Mouse (Mus musculus): ENCODE measurements at regions not wholly inside any gene's neighbourhood (a gene's known extent, or its start where the extent isn't known, plus 50 kb on each side); places are given as distances from the start of the nearest gene placed in this dataset.

DNA sequence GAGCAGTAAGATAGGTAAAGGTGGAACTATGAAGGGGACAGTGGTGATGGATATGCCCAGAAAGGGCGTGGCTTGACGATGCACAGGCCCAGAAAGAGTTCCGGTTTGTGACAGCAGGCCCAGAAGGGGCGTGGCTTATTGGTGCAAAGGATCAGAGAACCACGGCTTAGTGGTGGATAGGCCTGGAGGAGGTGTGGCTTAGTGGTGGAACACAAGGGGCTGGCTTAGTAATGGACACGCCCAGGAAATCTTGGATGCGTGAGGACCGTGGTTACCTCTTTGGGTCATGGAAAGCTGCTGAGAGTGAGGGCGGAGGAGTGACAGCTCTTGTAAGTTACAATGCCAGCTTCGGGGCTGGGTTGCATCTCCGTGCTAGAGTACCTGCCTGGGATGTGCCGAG lies 58.2 kb upstream of the Gm11733 start:
- Histone ChIP-seq H3K9me3 (no peaks in the 10 kb centered on the region), H3K9ac (no peak overlapping the region), H3K4me3 (no peak overlapping the region), H3K36me3 (no peaks in the 10 kb centered on the region), H3K27ac (no peak overlapping the region), H3K4me1 (peaks cover 31% of the 10 kb centered on the region), H3K27me3 (peaks cover 7% of the 10 kb centered on the region; the same call in 1 of the 2 replicates), H3K4me2 (replicated peaks) (no peak overlapping the region)
- ATAC-seq (ENCODE audit: low FRiP score, low read depth), result no peak
- 37% methylated on average over 12 of the region's 12 CpGs for WGBS

DNA sequence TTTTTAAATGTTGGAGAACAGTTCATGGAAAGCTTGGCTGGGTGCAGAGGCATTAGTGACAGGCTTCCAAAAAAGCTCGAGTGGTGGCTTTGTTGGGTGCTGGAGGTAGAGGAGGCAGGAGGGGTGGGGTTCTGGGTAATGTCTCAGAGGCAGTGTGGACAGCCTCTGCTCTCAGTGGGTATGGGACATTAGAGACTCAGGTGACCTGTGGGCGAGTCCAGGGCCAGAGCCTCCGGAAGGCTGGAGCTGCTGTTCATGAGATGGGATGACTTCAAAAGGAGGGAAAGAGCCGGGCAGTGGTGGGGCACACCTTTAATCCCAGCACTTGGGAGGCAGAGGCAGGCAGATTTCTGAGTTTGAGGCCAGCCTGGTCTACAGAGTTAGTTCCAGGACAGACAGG lies 57.5 kb upstream of the Gm11733 start:
- ATAC-seq (ENCODE audit: low FRiP score, low read depth), result no peak
- H3K9me3 ChIP-seq, result no peaks in the 10 kb centered on the region
- no peak overlapping the region for H3K9ac ChIP-seq
- no peaks in the 10 kb centered on the region for H3K36me3 ChIP-seq
- H3K27me3 ChIP-seq, result peaks cover 8% of the 10 kb centered on the region; the same call in 1 of the 2 replicates
- WGBS, result 83% methylated on average over 4 of the region's 4 CpGs
- no peak overlapping the region for H3K27ac ChIP-seq
- no peak overlapping the region for H3K4me3 ChIP-seq
- H3K4me1 ChIP-seq, result peaks cover 31% of the 10 kb centered on the region
- H3K4me2 ChIP-seq (replicated peaks), result no peak overlapping the region

DNA sequence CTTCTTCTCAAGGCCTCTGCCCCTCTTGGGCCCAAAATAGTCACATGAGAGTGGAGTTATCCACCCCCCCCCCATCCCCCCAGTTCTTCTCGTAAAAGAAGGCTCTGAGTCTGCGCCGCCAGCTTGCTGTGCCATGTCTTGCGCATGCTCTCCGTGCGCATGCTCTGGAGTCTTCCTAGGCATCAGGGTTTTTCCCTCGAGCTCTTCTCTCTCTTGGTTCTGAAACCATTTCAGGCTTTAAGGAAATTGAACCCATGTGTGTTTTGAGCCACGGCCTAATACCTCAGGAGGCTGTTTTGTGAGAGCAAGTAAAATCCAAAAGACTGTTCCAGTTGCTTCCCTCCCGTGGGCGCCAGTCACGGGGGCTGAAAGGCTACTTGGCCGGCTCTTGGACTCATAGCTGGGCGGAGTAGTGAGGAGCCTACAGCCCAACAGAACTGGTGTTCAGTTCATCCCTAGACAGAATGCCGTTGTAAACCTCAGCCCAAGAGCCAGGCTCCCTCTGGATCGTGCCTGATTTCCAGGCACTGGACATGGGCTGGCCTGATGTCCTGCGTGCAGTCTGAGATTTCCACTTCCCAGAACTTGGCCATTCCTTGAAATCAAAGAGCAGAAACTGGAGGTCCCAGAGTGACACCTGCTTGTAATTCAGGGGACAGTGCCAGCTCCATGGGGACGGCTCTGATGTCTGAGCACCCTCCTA lies 56.2 kb upstream of the Gm11733 start:
- peak; percentile 58; the same call in 1 of the 2 replicates for ATAC-seq (ENCODE audit: low FRiP score, low read depth)
- Histone ChIP-seq H3K4me1 (peaks cover 31% of the 10 kb centered on the region), H3K9me3 (0 out of 2 replicates have a peak, but pooled peaks cover under 1% of the 10 kb centered on the region), H3K36me3 (no peaks in the 10 kb centered on the region), H3K27ac (peak overlapping the region; percentile 81), H3K27me3 (peaks cover 8% of the 10 kb centered on the region; the same call in 1 of the 2 replicates), H3K4me2 (replicated peaks) (peak overlapping the region; percentile 25), H3K4me3 (no peak overlapping the region), H3K9ac (no peak overlapping the region)
- 45% methylated on average over 17 of the region's 17 CpGs for WGBS

DNA sequence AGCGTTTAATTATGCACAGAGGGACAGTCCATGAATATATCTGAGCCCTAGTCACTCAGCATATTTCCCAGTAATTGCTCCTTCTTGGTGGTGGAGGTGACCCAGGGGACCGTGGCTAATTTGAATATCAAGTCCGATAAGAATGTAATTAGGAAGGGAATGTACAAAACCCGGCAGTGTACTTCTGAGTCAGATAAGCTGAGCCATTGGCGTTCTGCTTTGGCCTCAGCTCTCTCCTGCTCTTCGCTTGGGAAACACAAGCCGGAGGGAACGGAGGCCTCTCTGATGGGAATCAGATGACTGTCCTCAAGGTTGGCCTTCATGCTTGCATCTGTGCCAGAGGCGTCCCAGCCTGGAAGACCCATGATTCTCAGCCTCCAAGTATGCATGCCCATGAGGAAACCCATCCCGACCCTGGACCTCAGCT lies 54.8 kb upstream of the Gm11733 start:
- Histone ChIP-seq H3K27ac (no peak overlapping the region), H3K4me1 (peaks cover 31% of the 10 kb centered on the region), H3K4me2 (replicated peaks) (no peak overlapping the region), H3K27me3 (peaks cover 8% of the 10 kb centered on the region; the same call in 1 of the 2 replicates), H3K9me3 (peaks cover 5% of the 10 kb centered on the region; the same call in 1 of the 2 replicates), H3K4me3 (no peak overlapping the region), H3K9ac (no peak overlapping the region), H3K36me3 (no peaks in the 10 kb centered on the region)
- 69% methylated on average over 10 of the region's 10 CpGs for WGBS
- no peak for ATAC-seq (ENCODE audit: low FRiP score, low read depth)

DNA sequence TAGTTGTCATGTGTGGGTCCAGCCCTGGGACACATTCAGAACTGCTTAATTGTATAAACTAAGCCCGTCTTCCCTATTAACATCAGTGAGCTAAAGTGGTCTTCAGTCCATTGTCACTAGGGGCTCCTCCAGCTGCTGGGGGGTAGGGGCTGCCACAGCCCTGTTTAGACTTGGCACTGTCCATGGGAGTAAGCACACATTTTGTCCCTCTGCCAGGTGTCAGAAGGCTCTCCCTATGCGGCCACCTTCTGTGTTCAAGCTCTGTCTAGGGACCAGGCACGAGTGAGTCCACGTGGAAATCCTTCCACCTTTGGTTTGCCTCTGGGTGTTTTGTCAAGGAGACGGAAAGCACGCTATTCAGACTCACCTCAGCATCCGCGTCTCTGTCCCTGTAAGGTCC lies 54.3 kb upstream of the Gm11733 start:
- Histone ChIP-seq H3K9me3 (peaks cover 5% of the 10 kb centered on the region; the same call in 1 of the 2 replicates), H3K27me3 (peaks cover 8% of the 10 kb centered on the region; the same call in 1 of the 2 replicates), H3K4me3 (no peak overlapping the region), H3K4me2 (replicated peaks) (no peak overlapping the region), H3K36me3 (no peaks in the 10 kb centered on the region), H3K9ac (no peak overlapping the region), H3K4me1 (peaks cover 31% of the 10 kb centered on the region), H3K27ac (no peak overlapping the region)
- 51% methylated on average over 8 of the region's 8 CpGs for WGBS
- ATAC-seq (ENCODE audit: low FRiP score, low read depth), result no peak

DNA sequence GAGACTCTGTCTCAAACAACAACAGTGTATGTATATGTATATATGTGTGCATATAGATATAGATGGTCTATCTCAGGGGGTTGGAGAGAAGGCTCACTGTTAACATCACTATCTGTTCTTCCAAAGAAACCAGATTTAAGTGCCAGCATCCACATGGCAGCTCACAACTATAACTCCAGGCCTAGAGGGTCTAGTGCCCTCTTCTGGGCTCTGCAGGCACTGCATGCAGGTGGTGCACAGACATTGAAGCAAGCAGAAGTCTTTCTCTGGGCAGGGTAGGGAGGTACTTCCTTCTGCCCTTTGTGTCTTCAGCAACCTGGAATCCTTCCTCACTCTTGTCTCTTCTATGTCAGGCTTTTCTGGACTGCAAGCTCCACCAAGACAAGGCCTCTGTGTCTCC lies 50.1 kb upstream of the Gm11733 start:
- Histone ChIP-seq H3K9ac (no peak overlapping the region), H3K27ac (no peak overlapping the region), H3K4me2 (replicated peaks) (no peak overlapping the region), H3K9me3 (peaks cover 5% of the 10 kb centered on the region; the same call in 1 of the 2 replicates), H3K36me3 (no peaks in the 10 kb centered on the region), H3K4me3 (no peak overlapping the region), H3K27me3 (peaks cover 38% of the 10 kb centered on the region), H3K4me1 (peaks cover 21% of the 10 kb centered on the region)
- no peak for ATAC-seq (ENCODE audit: low FRiP score, low read depth)
